Mouse (Mus musculus) left cerebral cortex, postnatal 4 days (tissue): Measurements from ENCODE around the gene Ncoa3. TPM values are rescaled to one million over a fixed set of nuclear protein-coding genes. Genes with fewer than 3 reads are reported as not detected.

Experiments used
- DNase-seq: peaks from one replicate; pipeline ENCODE4 v3.0.0-alpha.2; 2022
- intact Hi-C: fragments of 180-260 bp; cut with DNase I; formaldehyde crosslinking; loops from one replicate; pipeline ENCODE4 v1.15.1; 2025
- total RNA-seq, 2 experiments: library from RNA; stranded (reverse); gene quantifications; 2 replicates each; pipeline ENCODE4 v1.2.3; 2021

Gene Ncoa3
- total RNA-seq, 2 experiments from 2014 or later, result 36.0 to 41.3 TPM

DNA sequence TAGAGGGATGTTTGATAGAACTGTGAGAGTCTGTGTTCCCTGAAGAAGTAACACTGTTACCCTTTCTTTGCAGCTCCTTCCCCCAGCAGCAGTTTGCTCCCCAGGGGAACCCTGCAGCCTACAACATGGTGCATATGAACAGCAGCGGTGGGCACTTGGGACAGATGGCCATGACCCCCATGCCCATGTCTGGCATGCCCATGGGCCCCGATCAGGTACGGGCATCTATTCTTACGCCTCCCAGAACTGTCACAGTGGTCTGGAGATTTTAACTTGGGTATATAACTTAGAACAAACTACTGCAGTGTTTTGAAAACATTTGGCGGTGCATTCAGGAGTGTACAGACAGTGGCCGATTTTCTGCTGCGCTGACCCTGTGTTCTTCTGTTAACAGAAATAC, 77.3 kb downstream of the Ncoa3 start:
- intact Hi-C loops, result no loop called here
- no peak for DNase-seq

DNA sequence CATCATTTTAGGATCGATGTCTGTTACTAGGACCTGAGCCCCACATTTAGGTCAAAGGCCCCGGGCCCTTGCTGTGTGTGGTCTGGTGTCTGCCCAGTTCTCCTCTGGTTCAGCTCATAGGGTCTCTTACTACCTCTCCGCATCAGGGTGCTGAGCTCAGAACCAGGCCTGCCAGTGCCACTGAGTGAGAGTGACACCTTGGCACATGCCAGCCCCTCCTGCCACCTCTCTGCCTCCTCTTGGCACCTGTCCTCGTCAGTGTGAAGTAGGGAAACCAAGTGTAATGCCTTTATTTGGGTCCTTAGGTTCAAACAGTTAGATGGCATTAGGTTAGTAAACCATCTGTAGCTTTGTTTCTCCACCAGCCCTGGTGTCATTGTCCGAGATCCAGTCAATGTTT, 79.0 kb downstream of the Ncoa3 start:
- DNase-seq, result no peak
- intact Hi-C loops, result no loop called here

DNA sequence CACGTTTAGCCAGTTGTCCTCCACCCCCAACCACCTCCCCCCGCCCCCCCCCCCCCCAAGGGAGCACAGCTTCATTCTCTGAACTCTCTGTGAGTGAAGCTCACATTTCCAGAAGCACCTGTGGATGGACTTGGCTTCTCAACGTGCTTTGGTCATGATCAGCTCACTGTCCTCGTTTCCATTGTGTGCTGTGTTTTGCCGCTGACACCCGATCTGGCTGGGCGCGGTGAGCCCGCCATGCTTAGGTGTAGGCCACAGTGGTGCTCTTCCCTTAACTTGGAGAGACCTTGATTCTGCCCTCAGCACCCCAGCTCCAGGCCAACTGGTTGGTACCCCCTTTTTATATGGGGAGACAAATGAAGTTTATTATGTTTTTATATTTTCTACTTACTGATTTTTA, 79.5 kb downstream of the Ncoa3 start:
- intact Hi-C loops, result no loop called here

DNA sequence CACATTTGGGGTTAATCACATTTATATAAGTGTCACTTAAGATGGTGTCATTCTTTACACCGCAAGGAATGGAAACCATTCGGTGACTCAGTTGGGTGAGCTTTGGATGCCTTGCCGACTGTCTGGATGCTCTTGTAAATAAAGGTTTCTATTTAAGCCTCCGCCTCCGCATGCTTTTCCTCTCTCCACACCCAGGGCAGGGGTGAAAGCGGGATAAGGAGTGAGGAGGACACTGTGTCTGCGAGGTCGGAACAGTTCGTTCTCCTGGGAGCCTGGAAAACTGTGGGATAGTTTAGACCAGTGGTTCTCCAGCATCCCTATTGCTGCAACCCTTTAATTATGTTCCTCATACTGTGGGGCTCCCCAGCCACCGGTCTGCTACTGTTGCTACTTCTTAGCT, 80.6 kb downstream of the Ncoa3 start:
- intact Hi-C loops, result no loop called here

More for the DNA sequence above, 79.5 kb downstream of the Ncoa3 start:
- no peak for DNase-seq

DNA sequence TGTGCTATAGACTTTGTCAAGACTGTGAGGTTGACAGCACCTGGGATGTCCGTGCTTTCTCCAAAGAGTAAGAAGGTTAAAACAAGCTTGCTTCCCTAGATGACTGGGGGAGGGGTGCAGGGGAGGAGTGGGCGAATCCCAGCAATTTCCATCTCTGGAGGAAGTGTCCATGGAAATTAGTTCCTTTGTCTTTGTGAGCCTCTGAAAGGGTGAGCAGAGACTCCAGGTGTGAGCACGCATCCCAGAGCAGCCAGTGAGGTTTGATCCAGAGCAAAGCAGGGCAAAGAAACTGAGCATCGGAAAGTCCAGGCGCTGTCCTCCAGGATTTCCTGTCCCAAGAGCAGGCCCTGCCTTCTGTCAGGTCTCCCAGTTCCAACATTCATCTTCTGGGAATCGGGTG, 81.9 kb downstream of the Ncoa3 start:
- intact Hi-C loops, result no loop called here
- DNase-seq, result no peak

More for the DNA sequence above, 80.6 kb downstream of the Ncoa3 start:
- no peak for DNase-seq

DNA sequence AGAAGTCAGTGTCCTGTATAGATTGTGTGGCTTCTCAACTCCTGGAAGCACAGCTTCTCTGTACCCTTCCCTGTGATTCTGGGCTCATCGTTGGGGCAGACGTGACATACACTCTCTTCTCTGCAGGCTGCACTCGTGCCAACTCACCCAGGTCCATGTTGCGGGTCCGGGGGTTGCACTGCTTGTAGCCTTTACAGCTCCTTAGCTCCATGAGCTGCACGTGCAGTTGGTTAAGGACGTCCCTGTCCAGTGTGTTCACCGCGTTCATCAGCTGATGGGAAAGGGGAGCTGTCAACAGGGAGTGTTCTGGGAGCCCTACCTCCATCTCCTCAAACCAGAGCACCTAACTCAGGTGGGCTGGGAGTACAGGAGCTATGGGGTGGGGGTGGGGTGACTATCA, 84.9 kb downstream of the Ncoa3 start:
- intact Hi-C loops, result no loop called here
- no peak for DNase-seq

DNA sequence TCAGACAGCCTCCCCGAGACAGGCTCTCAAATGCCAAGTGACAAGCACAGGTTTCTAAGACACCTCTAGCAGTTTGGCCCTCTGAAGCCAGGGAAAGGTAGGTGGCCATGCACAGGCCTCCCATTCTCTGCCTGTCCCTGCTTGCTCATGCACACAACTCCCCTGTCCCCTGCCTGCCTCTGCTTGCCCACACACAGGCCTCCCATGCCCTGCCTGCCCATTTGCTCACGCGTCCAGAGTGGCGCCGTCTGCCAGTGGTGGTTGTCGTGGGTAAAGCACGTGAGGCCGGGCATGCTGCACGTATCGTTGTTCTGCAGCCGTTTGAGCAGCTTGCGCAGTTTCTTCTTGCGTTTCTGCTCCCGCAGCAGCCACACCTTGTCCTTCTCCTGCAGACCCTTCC, 86.8 kb downstream of the Ncoa3 start:
- DNase-seq, result no peak
- intact Hi-C loops, result no loop called here

DNA sequence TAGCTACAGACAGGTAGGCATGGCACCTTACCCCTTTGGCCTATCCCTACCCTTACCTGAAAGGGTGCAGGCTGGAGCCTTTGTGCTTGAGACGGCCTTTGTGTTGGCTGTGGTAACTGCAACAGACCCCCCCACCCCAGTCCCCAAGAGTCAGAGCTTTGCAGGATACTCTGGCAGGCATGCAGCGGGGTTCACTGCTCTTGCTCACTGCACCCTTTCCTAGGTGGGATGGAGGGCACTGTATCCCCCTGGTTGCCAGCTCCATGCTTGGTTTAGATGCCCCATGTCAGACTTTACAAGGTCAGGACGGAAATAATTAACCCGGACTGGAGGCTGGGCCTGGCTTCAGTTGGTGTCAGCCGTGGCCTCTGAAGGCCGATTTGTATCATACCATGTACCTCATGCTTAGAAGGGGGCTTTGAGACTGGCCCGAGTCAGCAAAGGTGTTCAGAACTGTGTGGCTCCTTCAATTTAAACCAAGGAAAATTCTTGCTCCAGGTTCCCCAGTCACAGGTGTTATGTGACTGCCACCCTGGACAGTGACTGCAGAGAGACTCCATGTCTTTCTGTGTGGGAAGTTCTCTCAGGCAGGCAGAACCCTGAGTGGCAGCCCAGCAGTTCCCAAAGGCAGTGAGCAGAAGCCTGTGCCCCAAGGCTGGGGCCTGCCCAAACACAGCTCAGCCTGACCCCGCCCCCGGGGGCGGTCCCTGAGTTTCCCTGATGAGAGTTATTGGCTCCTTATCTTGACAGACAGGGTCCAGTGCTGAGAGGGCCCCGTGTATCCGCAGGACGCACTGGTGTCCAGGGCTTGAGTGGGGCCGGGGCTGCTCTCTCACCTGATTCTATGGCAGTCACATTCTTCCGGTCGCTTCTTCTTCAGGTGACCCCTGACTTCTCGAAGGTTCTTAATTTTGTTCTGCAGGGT, 87.8 kb downstream of the Ncoa3 start:
- intact Hi-C loops, result no loop called here
- no peak for DNase-seq

DNA sequence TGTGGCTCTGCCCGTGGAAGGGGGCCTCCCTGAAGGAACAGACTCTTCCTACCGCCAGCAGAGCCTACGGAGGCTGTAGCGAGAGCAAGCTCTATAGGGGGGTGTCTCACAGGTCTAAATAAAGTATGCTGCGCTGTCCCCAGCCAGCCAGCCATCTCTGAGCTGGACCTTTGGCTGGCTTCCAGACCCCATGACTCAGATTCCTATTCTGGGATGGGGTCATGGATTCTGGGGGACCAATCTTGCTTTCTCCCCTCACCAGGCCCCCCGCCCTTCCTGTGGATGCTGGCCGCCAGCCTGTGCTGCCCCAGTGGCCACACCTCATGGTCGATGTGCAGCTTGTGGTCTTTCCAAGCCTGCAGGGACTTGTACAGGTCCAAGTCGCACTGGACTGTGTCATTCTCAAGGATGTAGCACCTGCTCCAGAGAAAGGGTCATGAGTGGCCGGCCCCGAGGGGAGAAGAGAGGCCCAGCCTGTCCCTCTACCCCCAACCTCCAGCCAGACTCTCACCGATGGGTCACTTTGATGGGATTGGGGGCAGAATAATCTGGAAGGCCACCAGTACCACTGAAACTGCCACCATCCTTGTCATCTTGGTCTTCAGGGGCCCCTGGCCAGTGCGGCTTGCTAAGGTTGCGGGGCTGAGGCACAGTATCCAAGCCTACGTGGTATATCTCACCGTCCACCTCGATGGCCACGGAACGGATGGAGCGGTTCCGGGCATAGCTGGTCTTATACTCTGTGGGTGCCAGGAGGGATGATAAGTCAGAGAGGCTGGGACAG, 88.7 kb downstream of the Ncoa3 start:
- intact Hi-C loops, result no loop called here
- DNase-seq, result no peak

DNA sequence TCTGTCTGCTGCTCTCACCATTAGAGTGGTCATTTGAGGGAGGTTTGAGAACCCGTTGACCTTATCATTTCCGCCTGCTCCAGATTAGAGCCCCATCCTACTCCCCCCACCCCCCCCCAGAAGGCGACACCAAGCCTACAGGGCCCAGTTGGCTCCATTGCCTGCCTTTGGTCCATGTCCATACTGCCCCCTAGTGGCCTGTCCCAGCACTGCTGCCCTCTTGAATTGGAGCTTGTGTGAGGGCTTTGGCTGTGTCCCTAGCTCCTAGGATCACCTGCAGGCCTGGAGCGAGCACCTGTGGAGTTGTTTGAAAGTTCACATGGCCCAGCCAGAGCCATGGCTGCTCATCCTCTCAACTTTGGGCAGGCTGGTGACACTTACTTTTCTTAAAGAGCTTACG, 89.8 kb downstream of the Ncoa3 start:
- DNase-seq, result peak; percentile 71
- intact Hi-C loops, result no loop called here

DNA sequence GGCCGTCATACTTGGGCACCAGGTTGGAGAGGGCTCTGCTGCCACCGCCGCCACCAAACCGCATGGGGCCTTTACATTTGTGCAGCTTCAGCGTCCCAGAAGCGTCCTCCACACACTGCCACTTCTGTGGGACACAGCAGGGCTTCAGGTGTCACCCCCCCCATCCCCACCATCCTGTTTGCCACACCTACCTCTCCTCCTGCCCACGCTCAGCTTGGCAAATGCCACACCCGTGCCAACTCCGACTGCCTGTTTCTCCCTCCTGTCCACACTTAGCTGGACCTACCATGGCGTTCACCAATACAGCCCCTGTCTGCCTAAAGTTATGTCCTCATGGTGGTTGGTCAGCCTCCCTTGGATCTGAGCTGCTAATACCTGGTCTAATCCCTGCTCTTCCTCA, 90.2 kb downstream of the Ncoa3 start:
- no peak for DNase-seq
- intact Hi-C loops, result no loop called here

DNA sequence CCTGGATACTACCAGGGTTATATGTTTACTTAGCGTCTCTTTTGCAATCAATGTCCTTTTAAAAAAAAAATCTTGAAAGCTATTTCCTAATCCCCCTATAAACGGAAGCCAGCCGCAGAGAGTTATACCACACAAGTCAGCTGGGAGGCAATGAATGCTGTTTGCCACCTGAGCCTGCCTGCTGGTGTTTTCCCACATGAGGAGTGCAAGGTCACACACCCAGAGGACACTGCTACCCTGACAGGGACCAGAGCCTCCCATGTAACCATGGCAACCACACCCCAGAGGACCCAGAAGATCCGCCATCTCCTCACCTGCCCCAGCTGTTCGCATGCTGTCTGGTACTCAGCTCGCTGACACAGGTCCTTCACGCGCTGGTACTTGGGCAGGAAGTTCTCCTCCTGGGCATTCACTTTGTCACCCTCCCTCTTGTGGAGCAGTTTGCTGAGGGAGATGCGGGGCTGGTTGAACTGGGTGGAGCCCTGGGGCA, 91.2 kb downstream of the Ncoa3 start:
- intact Hi-C loops, result no loop called here
- DNase-seq, result no peak

DNA sequence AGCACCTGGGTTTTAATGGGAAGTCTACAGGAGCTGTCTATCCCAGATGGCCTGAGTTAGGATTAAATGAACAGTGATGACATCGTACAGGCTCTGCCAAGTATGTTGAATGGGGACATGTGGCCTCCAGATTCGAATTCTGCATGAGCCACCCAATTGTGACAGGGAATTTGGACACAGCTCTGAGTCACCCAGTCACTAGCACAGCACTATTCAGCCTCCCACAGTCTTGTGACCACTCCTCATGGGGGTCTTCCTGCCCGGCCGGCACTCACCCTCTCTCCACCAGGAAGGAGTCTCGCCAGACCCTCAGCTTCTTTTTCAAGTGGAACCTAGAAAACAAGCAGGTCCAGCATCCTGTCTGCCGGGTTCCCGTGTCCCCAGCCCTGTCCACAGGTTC, 91.7 kb downstream of the Ncoa3 start:
- intact Hi-C loops, result no loop called here
- DNase-seq, result no peak

DNA sequence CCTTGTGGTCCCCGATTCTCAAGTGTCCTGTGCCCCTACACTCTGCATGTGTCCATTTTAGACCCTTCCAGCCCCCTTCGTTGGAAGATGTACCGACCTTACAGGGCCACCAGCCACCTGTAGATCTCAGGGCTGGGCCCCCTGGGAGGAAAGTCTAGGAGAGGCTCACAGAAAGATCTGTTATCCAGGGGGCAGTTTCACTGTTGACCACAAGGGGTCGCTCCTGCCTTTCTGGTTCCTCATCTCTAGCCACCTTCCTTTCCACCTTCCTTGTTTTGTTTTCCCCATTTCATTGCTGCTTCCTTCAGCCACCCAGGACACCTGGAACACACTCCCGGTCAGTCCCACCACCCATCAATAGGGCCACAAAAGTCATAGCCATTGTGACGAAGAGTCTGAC, 92.5 kb downstream of the Ncoa3 start:
- DNase-seq, result peak; percentile 71
- intact Hi-C loops, result loop anchor here (5.0 kb wide), 1 partner anchor 477 kb away; no protein-coding TSS in a partner anchor

DNA sequence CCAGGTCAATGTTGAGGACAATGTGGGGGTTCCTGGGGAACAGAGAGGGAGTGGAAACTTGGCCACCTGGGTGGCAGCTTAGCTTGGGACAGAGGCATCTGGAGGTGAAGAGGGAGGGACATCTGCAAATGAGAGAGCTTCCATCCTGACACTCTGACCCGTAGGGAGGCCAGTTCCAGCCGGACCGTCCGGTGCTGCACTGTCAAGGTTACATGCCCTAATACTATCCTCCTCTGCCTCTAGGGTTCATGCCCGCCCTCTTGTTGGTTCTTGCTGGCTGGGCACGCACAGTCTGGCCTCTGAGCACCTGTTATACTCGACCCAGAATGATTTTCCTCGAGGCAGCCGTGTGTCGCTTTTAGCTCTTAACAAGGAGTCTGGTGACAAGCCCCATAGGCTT, 93.3 kb downstream of the Ncoa3 start:
- intact Hi-C loops, result loop anchor here (5.0 kb wide), 1 partner anchor 477 kb away; no protein-coding TSS in a partner anchor
- DNase-seq, result no peak

DNA sequence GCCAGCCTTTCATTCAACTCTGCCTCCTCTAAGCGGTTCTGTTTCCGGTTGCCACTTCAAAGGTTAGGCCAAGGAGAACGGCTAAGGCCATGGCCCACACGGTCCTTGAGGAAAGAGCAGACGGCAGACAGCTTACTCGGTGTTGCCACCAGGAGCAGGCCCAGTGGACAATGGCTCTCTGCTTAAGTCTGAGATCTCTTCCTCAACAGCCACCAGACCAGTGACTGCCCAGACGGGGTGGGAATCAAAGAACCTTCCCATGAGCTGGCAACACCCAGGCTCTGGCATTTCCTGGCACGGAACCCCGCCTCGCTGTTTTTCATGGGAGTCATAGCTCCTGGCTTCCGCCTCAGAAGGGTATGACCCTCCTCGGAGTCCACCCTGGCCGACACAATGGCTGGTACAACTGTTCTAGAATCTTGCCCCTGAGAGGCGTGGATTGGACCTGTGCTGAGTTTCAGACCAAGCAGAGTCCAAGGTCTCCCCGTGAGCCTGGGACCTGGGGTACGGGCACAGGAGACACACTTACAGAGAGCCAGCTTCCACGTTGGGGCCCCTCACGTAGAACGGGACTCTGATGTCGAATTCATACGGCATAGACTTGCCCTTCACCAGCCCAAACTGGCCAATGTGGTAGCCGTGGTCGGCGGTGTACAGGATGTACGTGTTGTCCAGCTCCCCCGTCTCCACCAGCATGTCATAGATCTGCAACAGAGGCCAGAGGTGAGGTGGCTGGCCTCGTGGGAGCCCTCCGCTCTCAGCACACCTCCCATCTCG, 94.2 kb downstream of the Ncoa3 start:
- DNase-seq, result no peak
- intact Hi-C loops, result loop anchor here (5.0 kb wide), 1 partner anchor 476 kb away; no protein-coding TSS in a partner anchor

DNA sequence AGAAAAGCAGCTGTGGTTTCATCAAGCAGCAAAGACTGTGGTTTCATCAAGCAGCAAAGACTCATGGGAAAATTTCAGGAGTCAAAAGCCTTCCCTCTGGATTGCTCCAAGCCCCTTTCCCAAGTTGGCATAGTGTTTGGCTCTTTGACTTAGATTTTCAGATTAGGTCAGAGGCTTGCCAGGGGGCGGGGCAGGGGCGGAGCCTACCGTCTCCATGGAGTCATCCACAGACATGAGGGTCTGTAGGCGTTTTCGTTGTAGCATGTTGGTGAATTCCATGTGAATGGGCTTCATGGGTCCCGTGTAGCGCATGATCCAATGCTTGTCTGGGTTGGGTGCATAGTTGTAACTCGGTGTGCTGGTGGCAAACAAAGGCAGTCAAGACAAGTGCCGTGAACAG, 96.6 kb downstream of the Ncoa3 start:
- no peak for DNase-seq
- intact Hi-C loops, result loop anchor here (5.0 kb wide), 1 partner anchor 473 kb away; no protein-coding TSS in a partner anchor

DNA sequence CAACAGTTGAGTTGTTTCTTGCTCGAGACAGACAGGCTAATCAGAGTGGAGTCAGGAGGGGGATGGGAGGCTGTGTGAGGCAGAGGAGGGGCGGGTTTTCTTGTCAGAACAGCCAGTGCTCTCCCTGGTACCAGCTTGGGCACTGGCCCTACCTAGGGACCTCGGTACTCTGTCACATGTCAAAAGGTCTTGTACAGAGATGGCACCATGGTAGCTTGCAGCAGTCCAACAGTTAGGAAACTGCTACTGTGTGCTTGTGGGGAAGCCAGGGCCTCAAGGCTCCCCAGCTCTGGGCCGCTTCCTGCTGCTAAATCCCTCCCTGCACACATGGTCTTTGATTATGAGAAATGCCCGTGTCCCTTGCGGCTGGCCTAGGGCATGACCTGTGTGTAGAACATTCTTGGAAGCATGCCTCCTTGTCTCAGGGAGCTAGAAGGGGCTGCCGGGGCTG, 97.7 kb downstream of the Ncoa3 start:
- intact Hi-C loops, result no loop called here
- DNase-seq, result no peak

DNA sequence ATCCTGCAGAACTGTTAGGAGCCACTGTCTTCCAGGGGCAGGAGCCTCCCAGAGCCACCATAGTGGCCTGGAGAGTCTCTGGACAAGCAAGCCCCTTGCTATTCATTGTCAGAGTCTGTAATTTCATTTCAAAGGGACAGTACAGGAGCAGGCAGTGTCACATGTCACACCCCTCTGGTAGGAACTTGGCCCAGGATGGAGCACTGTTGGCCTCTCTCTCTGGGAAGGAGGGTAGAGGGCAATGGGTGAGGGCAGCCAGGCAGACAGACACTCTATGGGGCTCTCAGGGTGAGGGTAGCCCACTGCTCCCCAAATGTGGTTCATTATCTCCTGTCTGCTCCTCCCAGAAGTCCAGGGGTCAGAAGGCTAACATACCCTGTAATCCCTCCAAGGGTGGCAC, 99.2 kb downstream of the Ncoa3 start:
- intact Hi-C loops, result no loop called here
- no peak for DNase-seq

DNA sequence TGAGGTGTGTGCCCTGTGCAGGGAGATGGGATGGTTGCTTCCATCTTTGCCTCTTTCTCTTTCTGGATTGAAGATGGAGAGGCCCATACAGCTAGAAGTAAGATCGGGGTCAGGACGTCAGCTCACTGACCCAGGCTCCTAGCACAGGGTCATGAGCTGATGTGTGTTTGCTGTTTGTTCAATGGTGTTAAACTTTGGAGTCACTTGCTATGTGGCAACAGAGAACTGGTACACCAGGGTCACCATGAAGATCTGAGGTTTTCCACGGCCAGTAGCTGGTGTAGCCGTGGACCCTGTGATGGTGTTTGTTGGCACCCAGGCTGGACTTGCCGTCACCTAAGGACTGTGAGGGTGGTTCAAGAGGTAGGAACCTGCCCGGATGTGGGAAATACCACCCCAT, 100.0 kb downstream of the Ncoa3 start:
- intact Hi-C loops, result no loop called here
- DNase-seq, result no peak

DNA sequence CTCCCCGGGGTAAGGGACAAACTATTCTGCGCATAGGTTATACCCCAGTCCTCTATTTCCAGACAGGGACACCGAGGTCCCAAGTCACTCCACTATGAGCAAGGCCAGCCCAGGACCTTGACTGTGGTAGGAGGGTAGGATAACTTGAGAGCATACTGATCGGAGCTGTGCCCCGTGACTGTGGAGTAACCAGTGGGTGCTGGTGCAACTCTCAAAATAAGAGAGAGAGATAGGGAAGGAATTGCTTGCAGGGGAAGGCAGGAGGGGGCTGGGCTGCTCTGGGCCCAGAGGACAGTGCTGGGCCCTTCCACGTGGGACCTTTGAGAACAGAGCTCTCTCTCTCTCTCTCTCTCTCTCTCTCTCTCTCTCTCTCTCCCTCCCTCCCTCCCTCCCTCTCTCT, 103.9 kb downstream of the Ncoa3 start:
- intact Hi-C loops, result no loop called here
- DNase-seq, result no peak
